Mouse (Mus musculus): ENCODE results near the gene Saysd1.

Saysd1 gene

GRCm38 (mm10) chr14:20106271-20106670 lies 32.1 kb downstream of the Saysd1 start:
- DNase-seq (ENCODE audit: low spot score), result no peak

- DNase-seq (ENCODE audit: low spot score), result no peak
Measured at GRCm38 (mm10) chr14:20103207-20103606, 35.1 kb downstream of the Saysd1 start.

GRCm38 (mm10) chr14:20098061-20098460 lies 40.3 kb downstream of the Saysd1 start:
- DNase-seq (ENCODE audit: low spot score), result no peak

- no peak for DNase-seq (ENCODE audit: low spot score)
Measured at GRCm38 (mm10) chr14:20094942-20095341, 43.4 kb downstream of the Saysd1 start.

GRCm38 (mm10) chr14:20093493-20093892 lies 44.8 kb downstream of the Saysd1 start:
- DNase-seq (ENCODE audit: low spot score), result no peak

- DNase-seq (ENCODE audit: low spot score), result no peak
Measured at GRCm38 (mm10) chr14:20084335-20084734, 54.0 kb downstream of the Saysd1 start.

- peak; percentile 89 for DNase-seq (ENCODE audit: low spot score)
Measured at GRCm38 (mm10) chr14:20082536-20083325, 55.6 kb downstream of the Saysd1 start.

- no peak for DNase-seq (ENCODE audit: low spot score)
Measured at GRCm38 (mm10) chr14:20081937-20082533, 56.3 kb downstream of the Saysd1 start.

- no peak for DNase-seq (ENCODE audit: low spot score)
Measured at GRCm38 (mm10) chr14:20081084-20081483, 57.2 kb downstream of the Saysd1 start.

- DNase-seq (ENCODE audit: low spot score), result no peak
Measured at GRCm38 (mm10) chr14:20077181-20077580, 61.2 kb downstream of the Saysd1 start.

GRCm38 (mm10) chr14:20075544-20075943 lies 62.8 kb downstream of the Saysd1 start:
- no peak for DNase-seq (ENCODE audit: low spot score)

- no peak for DNase-seq (ENCODE audit: low spot score)
Measured at GRCm38 (mm10) chr14:20074759-20075158, 63.6 kb downstream of the Saysd1 start.

GRCm38 (mm10) chr14:20070629-20071028 lies 67.7 kb downstream of the Saysd1 start:
- DNase-seq (ENCODE audit: low spot score), result no peak

- no peak for DNase-seq (ENCODE audit: low spot score)
Measured at GRCm38 (mm10) chr14:20068365-20068764, 70.0 kb downstream of the Saysd1 start.

- peak; percentile 75 for DNase-seq (ENCODE audit: low spot score)
Measured at GRCm38 (mm10) chr14:20067293-20068074, 70.8 kb downstream of the Saysd1 start.

GRCm38 (mm10) chr14:20064771-20065170 lies 73.6 kb downstream of the Saysd1 start:
- no peak for DNase-seq (ENCODE audit: low spot score)

- no peak for DNase-seq (ENCODE audit: low spot score)
Measured at GRCm38 (mm10) chr14:20048481-20048835, 89.9 kb downstream of the Saysd1 start.

GRCm38 (mm10) chr14:20047814-20048480 lies 90.4 kb downstream of the Saysd1 start:
- peak; percentile 15 for DNase-seq (ENCODE audit: low spot score)

- DNase-seq (ENCODE audit: low spot score), result no peak
Measured at GRCm38 (mm10) chr14:20047291-20047690, 91.0 kb downstream of the Saysd1 start.

GRCm38 (mm10) chr14:20044036-20044435 lies 94.3 kb downstream of the Saysd1 start:
- DNase-seq (ENCODE audit: low spot score), result no peak

GRCm38 (mm10) chr14:20041836-20042235 lies 96.5 kb downstream of the Saysd1 start:
- no peak for DNase-seq (ENCODE audit: low spot score)

GRCm38 (mm10) chr14:20040976-20041375 lies 97.4 kb downstream of the Saysd1 start:
- no peak for DNase-seq (ENCODE audit: low spot score)
